Mouse (Mus musculus) thymus, adult 2 months (tissue): Measurements from ENCODE around the gene Lrrk1.

Experiments used
- CTCF ChIP-seq: fragments of 200-500 bp; IDR thresholded peaks from 2 replicates; pipeline ENCODE4 v1.5.1; 2012; ENCODE audit warnings: mild to moderate bottlenecking, control low read depth, low read length, moderate library complexity, borderline replicate concordance; ENCODE audit not compliant: control insufficient read depth, poor library complexity, insufficient read depth; ENCODE audit errors: extremely low read depth
- POLR2A ChIP-seq: fragments of 200-500 bp; IDR thresholded peaks from 2 replicates; pipeline ENCODE4 v1.6.1; 2012; ENCODE audit warnings: mild to moderate bottlenecking, low read length, control low read depth, moderate library complexity; ENCODE audit not compliant: control insufficient read depth, poor library complexity, insufficient read depth; ENCODE audit errors: extremely low read depth

DNA sequence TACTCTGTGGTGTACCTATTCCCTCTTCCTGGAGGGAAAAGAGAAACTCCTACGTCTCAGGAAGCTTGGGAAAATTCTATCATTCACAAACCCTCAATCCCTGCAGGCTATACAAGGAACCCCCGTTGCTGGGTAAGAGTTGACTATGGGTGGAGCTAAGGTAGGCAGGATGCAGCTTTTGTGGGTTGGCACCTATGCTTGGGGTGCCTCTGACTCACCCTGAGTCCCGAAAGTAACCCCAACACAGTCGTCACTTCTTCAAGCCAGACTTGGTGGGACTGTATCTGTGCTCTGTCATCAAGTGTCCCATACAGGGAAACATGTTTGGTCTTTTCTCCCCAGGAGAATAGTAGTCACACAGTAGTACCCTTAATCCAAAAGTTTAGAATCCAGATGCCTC, 86.7 kb downstream of the Lrrk1 start:
- no peak for TF ChIP-seq CTCF
- TF ChIP-seq POLR2A = no peak
